Mouse (Mus musculus) CD4-positive, CD25-positive, alpha-beta regulatory T cell (primary cell): Measurements from ENCODE around the gene Prss3. TPM values are rescaled to one million over a fixed set of nuclear protein-coding genes. Genes with fewer than 3 reads are reported as not detected.

Experiments
- polyA plus RNA-seq: library from polyadenylated mRNA; unstranded; fragments of 100-300 nt; shearing (Covaris generic); gene quantifications from one replicate; pipeline ENCODE4 v1.2.1, GENCODE M21; 2017

Gene Prss3
- not detected for polyA plus RNA-seq

GRCm38 (mm10) chr6:41377578-41377977 is at the start of gene Prss3:
Gene Prss3 (minus strand): TSS chr6:41377678.

GRCm38 (mm10) chr6:41392056-41392455 is 14.6 kb upstream of the Prss3 start, which contains the start of gene Gm5771:
Gene Gm5771 (plus strand): TSS chr6:41392356.

GRCm38 (mm10) chr6:41353932-41354331 is 23.5 kb downstream of the Prss3 start, which contains the start of gene Try10:
Gene Try10 (plus strand): TSS chr6:41354105.

Other genes starting within 250 kb of the Prss3 start
- gene Try4, start 75.4 kb downstream of the Prss3 start, polyA plus RNA-seq = not detected
- 0.47 TPM for gene Try5, start 60.8 kb downstream of the Prss3 start, polyA plus RNA-seq
- gene Try10, start 23.6 kb downstream of the Prss3 start, polyA plus RNA-seq = not detected
- gene Gm5771, start 14.7 kb upstream of the Prss3 start, polyA plus RNA-seq = not detected
- not detected for gene Gm10334, start 68.5 kb upstream of the Prss3 start, polyA plus RNA-seq
- gene Prss1, start 81.3 kb upstream of the Prss3 start, polyA plus RNA-seq = not detected
- gene Prss2, start 144.1 kb upstream of the Prss3 start, polyA plus RNA-seq = 2.6 TPM
- gene Ephb6, start 227.8 kb upstream of the Prss3 start, polyA plus RNA-seq = 63.9 TPM